Mouse (Mus musculus) CH12.LX (cell line): ENCODE data around the gene Gpx1. TPM values are rescaled to one million over a fixed set of nuclear protein-coding genes. Genes with fewer than 3 reads are reported as not detected.

Experiments
- DNase-seq: peaks from one replicate; pipeline ENCODE4 v3.0.0-alpha.2; 2013; ENCODE audit errors: extremely low read depth
- H3K27ac ChIP-seq: 2 replicates; pipeline ENCODE4 v1.5.1; 2012; ENCODE audit warnings: low read depth, mild to moderate bottlenecking, control low read depth, moderate library complexity; ENCODE audit not compliant: insufficient read depth
- H3K27me3 ChIP-seq: replicated peaks from 2 replicates; pipeline ENCODE3; 2012; ENCODE audit warnings: inconsistent platforms
- H3K36me3 ChIP-seq, 2 experiments: replicated peaks in 1 of 2; 2 replicates each; pipeline versions ENCODE3 to v1.6.1; 2012; ENCODE audit warnings: inconsistent platforms in 1 of 2, low read length in 1 of 2, mild to moderate bottlenecking in 1 of 2, mixed read lengths in 1 of 2, moderate library complexity in 1 of 2; ENCODE audit not compliant: control insufficient read depth in 1 of 2, insufficient read depth in 1 of 2
- H3K4me1 ChIP-seq, 2 experiments: 2 replicates each; pipeline ENCODE4 v1.6.1; 2012; ENCODE audit warnings: inconsistent platforms in 1 of 2, moderate library complexity in 1 of 2; ENCODE audit not compliant: insufficient read depth in 2 of 2, control insufficient read depth in 1 of 2
- H3K4me2 ChIP-seq: 2 replicates; pipeline ENCODE4 v1.6.1; 2012; ENCODE audit warnings: low read depth, mild to moderate bottlenecking, control low read depth; ENCODE audit not compliant: poor library complexity, insufficient read depth, severe bottlenecking
- H3K4me3 ChIP-seq, 3 experiments: fragments of 150-350 bp in 1 of 3; sonication (generic) in 1 of 3; replicated peaks in 1 of 3; 2 replicates each; pipeline versions ENCODE3 to v1.5.1; 2011 to 2012; ENCODE audit warnings: low read depth in 2 of 3, low read length in 2 of 3, mild to moderate bottlenecking in 2 of 3, moderate library complexity in 2 of 3, control low read depth in 1 of 3, improper control_type of control experiment in 1 of 3, inconsistent platforms in 1 of 3, mixed read lengths in 1 of 3; ENCODE audit not compliant: poor library complexity in 1 of 3
- H3K79me2 ChIP-seq: replicated peaks from 2 replicates; pipeline ENCODE4 v1.6.1; 2012; ENCODE audit warnings: mild to moderate bottlenecking, moderate library complexity; ENCODE audit not compliant: control insufficient read depth, poor library complexity, insufficient read depth, severe bottlenecking; ENCODE audit errors: extremely low read depth
- H3K9ac ChIP-seq: 2 replicates; pipeline ENCODE4 v1.6.1; 2012; ENCODE audit warnings: low read depth, mild to moderate bottlenecking, control low read depth, moderate library complexity; ENCODE audit not compliant: insufficient read depth
- H3K9me3 ChIP-seq: replicated peaks from 2 replicates; pipeline ENCODE3; 2012; ENCODE audit warnings: low read length, inconsistent platforms, mixed read lengths
- BHLHE40 ChIP-seq: IDR thresholded peaks from 2 replicates; pipeline ENCODE4 v1.6.1; 2011; ENCODE audit warnings: mild to moderate bottlenecking, low read depth, low read length, improper control_type of control experiment
- CHD1 ChIP-seq: IDR thresholded peaks from 2 replicates; pipeline ENCODE4 v1.6.1; 2012; ENCODE audit warnings: low read depth, low read length, improper control_type of control experiment, inconsistent platforms
- CTCF ChIP-seq, 2 experiments: IDR thresholded peaks in 1 of 2; conservative IDR thresholded peaks in 1 of 2; 2 replicates each; pipeline ENCODE4 v1.5.1; 2011 to 2012; ENCODE audit warnings: low read depth in 2 of 2, low read length in 2 of 2, improper control_type of control experiment in 1 of 2, inconsistent platforms in 1 of 2, mild to moderate bottlenecking in 1 of 2, moderate library complexity in 1 of 2
- E2F4 ChIP-seq: IDR thresholded peaks from 2 replicates; pipeline ENCODE4 v1.6.1; 2011; ENCODE audit warnings: low read depth, low read length, improper control_type of control experiment; ENCODE audit not compliant: insufficient replicate concordance
- HCFC1 ChIP-seq: IDR thresholded peaks from 2 replicates; pipeline ENCODE4 v1.6.1; 2012; ENCODE audit warnings: low read depth, mild to moderate bottlenecking, inconsistent platforms, low read length, improper control_type of control experiment
- IRF4 ChIP-seq: IDR thresholded peaks from 2 replicates; pipeline ENCODE4 v1.6.1; 2014; ENCODE audit warnings: low read depth, mild to moderate bottlenecking, inconsistent platforms, low read length, improper control_type of control experiment
- JUN ChIP-seq: IDR thresholded peaks from 2 replicates; pipeline ENCODE4 v1.6.1; 2011; ENCODE audit warnings: low read depth, mild to moderate bottlenecking, low read length, improper control_type of control experiment, moderate library complexity; ENCODE audit not compliant: insufficient read depth
- KAT2A ChIP-seq: IDR thresholded peaks from 2 replicates; pipeline ENCODE4 v1.6.1; 2012; ENCODE audit warnings: low read length, improper control_type of control experiment, inconsistent platforms; ENCODE audit not compliant: insufficient replicate concordance
- MAFK ChIP-seq: IDR thresholded peaks from 2 replicates; pipeline ENCODE4 v1.6.1; 2011; ENCODE audit warnings: low read length, improper control_type of control experiment; ENCODE audit not compliant: insufficient replicate concordance
- MAX ChIP-seq: IDR thresholded peaks from 2 replicates; pipeline ENCODE4 v1.6.1; 2011; ENCODE audit warnings: low read length, improper control_type of control experiment
- MAZ ChIP-seq: IDR thresholded peaks from 2 replicates; pipeline ENCODE4 v1.6.1; 2012; ENCODE audit warnings: low read depth, mild to moderate bottlenecking, inconsistent platforms, low read length, improper control_type of control experiment, moderate library complexity
- MXI1 ChIP-seq: IDR thresholded peaks from 2 replicates; pipeline ENCODE4 v1.6.1; 2011; ENCODE audit warnings: mild to moderate bottlenecking, low read depth, low read length, improper control_type of control experiment
- MYC ChIP-seq: IDR thresholded peaks from 2 replicates; pipeline ENCODE4 v1.6.1; 2011; ENCODE audit warnings: low read depth, mild to moderate bottlenecking, improper control_type of control experiment, low read length
- NELFE ChIP-seq: IDR thresholded peaks from 2 replicates; pipeline ENCODE4 v1.6.1; 2011; ENCODE audit warnings: low read depth, low read length, improper control_type of control experiment
- PAX5 ChIP-seq: IDR thresholded peaks from 2 replicates; pipeline ENCODE4 v1.6.1; 2012; ENCODE audit warnings: low read length, inconsistent platforms, mixed read lengths
- POLR2A ChIP-seq: IDR thresholded peaks from 2 replicates; pipeline ENCODE4 v1.6.1; 2011; ENCODE audit warnings: low read depth, mild to moderate bottlenecking, improper control_type of control experiment, low read length
- POLR2AphosphoS2 ChIP-seq: IDR thresholded peaks from 2 replicates; pipeline ENCODE4 v1.6.1; 2011; ENCODE audit warnings: low read depth, low read length, improper control_type of control experiment
- RAD21 ChIP-seq: IDR thresholded peaks from 2 replicates; pipeline ENCODE4 v1.6.1; 2011; ENCODE audit warnings: low read depth, mild to moderate bottlenecking, low read length, improper control_type of control experiment, moderate library complexity
- RCOR1 ChIP-seq: conservative IDR thresholded peaks from 2 replicates; pipeline ENCODE4 v1.6.1; 2012; ENCODE audit warnings: low read depth, mild to moderate bottlenecking, inconsistent platforms, low read length, improper control_type of control experiment
- SMC3 ChIP-seq: IDR thresholded peaks from 2 replicates; pipeline ENCODE4 v1.6.1; 2011; ENCODE audit warnings: low read depth, low read length, improper control_type of control experiment
- TBP ChIP-seq: conservative IDR thresholded peaks from 2 replicates; pipeline ENCODE4 v1.6.1; 2011; ENCODE audit warnings: low read depth, low read length, improper control_type of control experiment
- TCF12 ChIP-seq: IDR thresholded peaks from 2 replicates; pipeline ENCODE4 v1.6.1; 2014; ENCODE audit warnings: low read depth, mild to moderate bottlenecking, inconsistent platforms, low read length, improper control_type of control experiment
- UBTF ChIP-seq: IDR thresholded peaks from 2 replicates; pipeline ENCODE4 v1.6.1; 2012; ENCODE audit warnings: low read depth, mild to moderate bottlenecking, inconsistent platforms, low read length, improper control_type of control experiment, moderate library complexity
- USF1 ChIP-seq: IDR thresholded peaks from 2 replicates; pipeline ENCODE4 v1.6.1; 2014; ENCODE audit warnings: low read depth, mild to moderate bottlenecking, inconsistent platforms, low read length, improper control_type of control experiment
- USF2 ChIP-seq: conservative IDR thresholded peaks from 2 replicates; pipeline ENCODE4 v1.6.1; 2011; ENCODE audit warnings: low read depth, low read length, improper control_type of control experiment
- ZMIZ1 ChIP-seq: IDR thresholded peaks from 2 replicates; pipeline ENCODE4 v1.6.1; 2012; ENCODE audit warnings: low read depth, mild to moderate bottlenecking, inconsistent platforms, low read length, improper control_type of control experiment
- ZNF384 ChIP-seq: IDR thresholded peaks from 2 replicates; pipeline ENCODE4 v1.6.1; 2012; ENCODE audit warnings: low read depth, low read length, improper control_type of control experiment, inconsistent platforms
- dilution Hi-C: fragments of 300-500 bp; cut with MboI; formaldehyde crosslinking; loops from 2 replicates; pipeline ENCODE4 v1.14.3; 2020; ENCODE audit warnings: low sequenced_read_pairs; ENCODE audit not compliant: extremely low pct_unique_long_range_greater_than_20kb, extremely low pct_ligation_motif_present
- in situ Hi-C: fragments of 300-500 bp; cut with MboI; formaldehyde crosslinking; loops from 3 replicates; pipeline ENCODE4 v1.14.3; 2019; ENCODE audit warnings: low sequenced_read_pairs, low pct_ligation_motif_present, low pct_unique_long_range_greater_than_20kb, mixed read lengths
- polyA plus RNA-seq: library from polyadenylated mRNA; unstranded; fragments of >175 nt; gene quantifications from 2 replicates; pipeline ENCODE4 v1.2.1, GENCODE M21; 2012; ENCODE audit warnings: low read depth; ENCODE audit not compliant: insufficient read length
- total RNA-seq, 2 experiments: library from RNA; depleted of rRNA; stranded (reverse); fragments of 300-350 nt in 1 of 2; fragments of >200 nt in 1 of 2; gene quantifications; 2 replicates each; pipeline ENCODE4 v1.2.3; 2012 to 2014

Gene Gpx1
- total and polyA plus RNA-seq, 3 experiments: 506 to 883 (median 813) TPM

- TF ChIP-seq HCFC1: peak; percentile 76
- TF ChIP-seq POLR2AphosphoS2: 0 out of 2 replicates have a peak, but pooled peaks have one; percentile 41
- no peak for TF ChIP-seq IRF4
- 0 out of 2 replicates have a peak, but pooled peaks have one; percentile 21 for TF ChIP-seq MYC
- TF ChIP-seq KAT2A: no peak; the same call in 1 of the 2 replicates
- peak; percentile 65 for TF ChIP-seq ZMIZ1
- peak; percentile 77 for TF ChIP-seq MXI1
- no peak for TF ChIP-seq JUN
- no peak for TF ChIP-seq USF2
- no peak for TF ChIP-seq USF1
- no peak for TF ChIP-seq PAX5
- TF ChIP-seq MAX: peak; percentile 32
Observed at GRCm38 (mm10) chr9:108347540-108348289, 9.0 kb downstream of the Gpx1 start, which contains the start of gene Usp4 (continued).

DNA sequence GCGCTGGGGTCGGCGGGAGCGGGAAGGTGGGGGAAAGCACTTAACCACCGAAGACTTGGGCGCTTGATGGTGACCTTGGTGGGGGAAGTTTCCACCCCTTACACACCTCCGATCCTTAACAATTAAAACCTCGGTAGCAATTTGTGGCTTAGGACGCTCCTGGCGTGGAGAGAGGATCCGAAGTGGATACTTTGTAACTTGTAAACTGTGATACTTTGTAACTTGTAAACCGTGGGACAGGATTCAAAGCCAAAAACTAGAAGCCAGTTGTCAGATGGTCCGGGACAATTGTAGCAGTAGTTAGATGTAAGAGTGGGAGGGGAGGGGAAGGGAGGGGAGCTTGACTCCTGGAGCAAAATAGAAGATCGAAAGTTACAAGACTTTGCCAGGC, 9.6 kb downstream of the Gpx1 start:
- H3K27ac ChIP-seq: no peak overlapping the region

DNA sequence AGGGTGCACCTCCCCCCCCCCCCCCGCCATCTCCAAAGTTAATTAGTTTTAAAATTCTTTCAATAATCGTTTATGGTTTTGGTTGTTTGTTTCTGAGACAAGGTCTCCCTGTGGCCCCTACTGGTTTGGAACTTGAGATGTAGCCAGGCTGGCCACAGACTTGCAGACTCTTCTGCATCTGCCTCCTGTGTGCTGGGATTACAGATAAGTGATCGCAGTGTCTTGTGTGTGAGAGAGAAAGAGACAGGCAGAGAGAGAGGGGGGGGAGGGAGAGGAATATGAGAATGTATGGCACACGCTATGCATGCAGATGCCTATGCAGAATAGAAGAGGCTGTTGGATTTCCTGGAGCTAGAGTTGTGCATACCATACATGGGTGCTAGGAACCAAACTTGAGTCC, 11.0 kb downstream of the Gpx1 start:
- dilution Hi-C loops (no loop called here), in situ Hi-C loops (no loop called here)
- Histone ChIP-seq H3K4me1 (peaks cover 0 to 17% of the 10 kb centered on the region in 2 experiments; a peak in 2 of 4 replicates), H3K79me2 (peaks cover 24% of the 10 kb centered on the region), H3K27me3 (no peaks in the 10 kb centered on the region), H3K36me3 (peaks cover 35 to 53% of the 10 kb centered on the region in 2 experiments), H3K27ac (no peak overlapping the region), H3K4me2 (no peak overlapping the region), H3K9me3 (peaks cover 7% of the 10 kb centered on the region), H3K4me3 (no peak overlapping the region), H3K9ac (no peak overlapping the region)
- no peak for DNase-seq
- no peak for TF ChIP-seq E2F4
- TF ChIP-seq NELFE: no peak
- TF ChIP-seq SMC3: no peak
- no peak for TF ChIP-seq CTCF (conservative IDR thresholded peaks at IDR 0.05 in 1 of 2, IDR thresholded peaks at IDR 0.05 in 1 of 2; ENCODE audit: low read depth in 2 of 2, low read length in 2 of 2)
- TF ChIP-seq ZNF384: no peak
- TF ChIP-seq RAD21: no peak
- TF ChIP-seq POLR2A: no peak
- TF ChIP-seq BHLHE40: no peak
- no peak for TF ChIP-seq UBTF
- TF ChIP-seq TCF12: no peak
- no peak for TF ChIP-seq RCOR1
- TF ChIP-seq MAX: no peak
- no peak for TF ChIP-seq MXI1

More for the DNA sequence above, 9.6 kb downstream of the Gpx1 start:
- H3K79me2 ChIP-seq: peaks cover 24% of the 10 kb centered on the region
- in situ Hi-C loops: no loop called here
- H3K9ac ChIP-seq: peak overlapping the region; percentile 89
- dilution Hi-C loops: no loop called here
- H3K9me3 ChIP-seq: peaks cover 7% of the 10 kb centered on the region
- H3K36me3 ChIP-seq: peaks cover 24 to 42% of the 10 kb centered on the region in 2 experiments
- H3K27me3 ChIP-seq: no peaks in the 10 kb centered on the region
- H3K4me3 ChIP-seq: peak overlapping the region; percentile 87 to 97 (median 92)
- H3K4me1 ChIP-seq: peaks cover 0 to 20% of the 10 kb centered on the region in 2 experiments; a peak in 2 of 4 replicates
- peak overlapping the region; percentile 76 for H3K4me2 ChIP-seq
- TF ChIP-seq MAFK: no peak
- no peak for TF ChIP-seq MAZ
- no peak for TF ChIP-seq BHLHE40
- no peak for TF ChIP-seq CTCF (conservative IDR thresholded peaks at IDR 0.05 in 1 of 2, IDR thresholded peaks at IDR 0.05 in 1 of 2; ENCODE audit: low read depth in 2 of 2, low read length in 2 of 2)
- TF ChIP-seq CHD1: no peak
- TF ChIP-seq SMC3: no peak
- no peak for TF ChIP-seq TBP
- no peak for TF ChIP-seq PAX5
- no peak for TF ChIP-seq UBTF
- TF ChIP-seq MXI1: no peak
- no peak for TF ChIP-seq USF2
- TF ChIP-seq ZMIZ1: no peak
- no peak for DNase-seq
